Mouse (Mus musculus) ES-E14 (cell line): ENCODE data around the gene Sorcs2. TPM values are rescaled to one million over a fixed set of nuclear protein-coding genes. Genes with fewer than 3 reads are reported as not detected.
"Not testable (repeated sequence)": the region's sequence is repeated elsewhere in the genome, so short reads cannot be mapped to it uniquely, and the experiment has no call there.

Source experiments
- DNase-seq: peaks from one replicate; pipeline ENCODE4 v3.0.0-alpha.2; 2013; ENCODE audit warnings: low read depth, low spot score
- H3K27ac ChIP-seq: 2 replicates; pipeline ENCODE4 v1.5.1; 2012; ENCODE audit warnings: low read depth, mild to moderate bottlenecking, low read length, moderate library complexity, mixed read lengths; ENCODE audit not compliant: poor library complexity, insufficient read depth, severe bottlenecking
- H3K36me3 ChIP-seq: 2 replicates; pipeline ENCODE4 v1.6.1; 2012; ENCODE audit warnings: mild to moderate bottlenecking, low read length, moderate library complexity, mixed read lengths; ENCODE audit not compliant: control insufficient read depth, poor library complexity, insufficient read depth, severe bottlenecking
- H3K4me1 ChIP-seq, 2 experiments: fragments of 150-350 bp in 1 of 2; sonication (generic) in 1 of 2; 2 replicates each; pipeline ENCODE4 v1.6.1; 2012; ENCODE audit warnings: low read length in 2 of 2, mild to moderate bottlenecking in 1 of 2, mixed read lengths in 1 of 2; ENCODE audit not compliant: control insufficient read depth in 2 of 2, insufficient read depth in 2 of 2, poor library complexity in 1 of 2
- H3K4me3 ChIP-seq, 2 experiments: fragments of 150-350 bp in 1 of 2; sonication (generic) in 1 of 2; 2 replicates each; pipeline ENCODE4 v1.5.1; 2012; ENCODE audit warnings: low read length in 2 of 2, low read depth in 1 of 2, mild to moderate bottlenecking in 1 of 2, mixed read lengths in 1 of 2; ENCODE audit not compliant: insufficient read depth in 1 of 2, poor library complexity in 1 of 2, severe bottlenecking in 1 of 2
- H3K9ac ChIP-seq: 2 replicates; pipeline ENCODE4 v1.6.1; 2012; ENCODE audit warnings: low read depth, mild to moderate bottlenecking, low read length, mixed read lengths; ENCODE audit not compliant: poor library complexity, insufficient read depth, severe bottlenecking
- H3K9me3 ChIP-seq: fragments of 150-350 bp; sonication (generic); 2 replicates; pipeline ENCODE4 v1.6.1; 2012; ENCODE audit warnings: low read depth, mild to moderate bottlenecking, low read length; ENCODE audit not compliant: control insufficient read depth, insufficient read depth
- CHD2 ChIP-seq: IDR thresholded peaks from 2 replicates; pipeline ENCODE4 v1.6.1; 2014; ENCODE audit warnings: mild to moderate bottlenecking, low read depth, low read length, inconsistent platforms
- HCFC1 ChIP-seq: IDR thresholded peaks from 2 replicates; pipeline ENCODE4 v1.6.1; 2012; ENCODE audit warnings: low read length, inconsistent platforms, borderline replicate concordance; ENCODE audit not compliant: insufficient read depth
- MAFK ChIP-seq: IDR thresholded peaks from 2 replicates; pipeline ENCODE4 v1.6.1; 2014; ENCODE audit warnings: mild to moderate bottlenecking, low read depth, low read length, inconsistent platforms; ENCODE audit not compliant: insufficient read depth
- ZC3H11A ChIP-seq: IDR thresholded peaks from 2 replicates; pipeline ENCODE4 v1.6.1; 2012; ENCODE audit warnings: low read depth, mild to moderate bottlenecking, inconsistent platforms, low read length, borderline replicate concordance
- ZNF384 ChIP-seq: IDR thresholded peaks from 2 replicates; pipeline ENCODE4 v1.6.1; 2012; ENCODE audit warnings: low read depth, low read length, inconsistent platforms
- in situ Hi-C, 2 experiments: fragments of 600-800 bp; cut with MboI; formaldehyde crosslinking; loops; one replicate each; pipeline ENCODE4 v1.15.1; 2025; ENCODE audit warnings: low sequenced_read_pairs in 2 of 2, inconsistent platforms in 1 of 2; ENCODE audit not compliant: unreplicated experiment in 2 of 2
- total RNA-seq: library from RNA; depleted of rRNA; stranded (reverse); fragments of 300-350 nt; gene quantifications from 2 replicates; pipeline ENCODE4 v1.2.3, GENCODE M21; 2012

Sorcs2 gene
- total RNA-seq, 1 experiment, result 5.4 TPM

DNA sequence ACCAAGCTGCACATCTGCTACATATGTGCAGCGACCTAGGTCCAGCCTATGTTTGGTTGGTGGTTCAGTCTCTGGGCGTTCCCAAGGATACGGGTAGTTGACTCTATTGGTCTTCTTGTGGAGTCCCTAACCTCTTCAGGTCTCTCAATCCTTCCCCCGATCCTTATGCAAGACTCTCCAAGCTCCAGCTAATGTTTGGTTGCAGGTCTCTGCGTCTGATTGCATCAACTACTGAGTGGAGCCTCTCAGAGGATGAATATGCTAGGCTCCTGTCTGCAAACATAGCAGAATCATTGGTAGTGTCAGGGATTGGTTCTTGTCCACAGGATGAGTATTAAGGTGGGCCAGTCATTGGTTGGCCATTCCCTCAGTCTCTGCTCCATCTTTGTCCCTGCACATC is 140.9 kb downstream of the Sorcs2 start:
- no peak for DNase-seq
- H3K4me1 ChIP-seq, result no peaks in the 10 kb centered on the region
- no peaks in the 10 kb centered on the region for H3K9me3 ChIP-seq
- H3K4me3 ChIP-seq, result no peak overlapping the region
- no peak overlapping the region for H3K27ac ChIP-seq
- no peak for TF ChIP-seq MAFK
- no peak for TF ChIP-seq CHD2
- TF ChIP-seq ZNF384, result no peak
- no peak for TF ChIP-seq HCFC1
- no peak for TF ChIP-seq ZC3H11A
- no peaks in the 10 kb centered on the region for H3K36me3 ChIP-seq
- no peak overlapping the region for H3K9ac ChIP-seq
- in situ Hi-C loops, result no loop called here

DNA sequence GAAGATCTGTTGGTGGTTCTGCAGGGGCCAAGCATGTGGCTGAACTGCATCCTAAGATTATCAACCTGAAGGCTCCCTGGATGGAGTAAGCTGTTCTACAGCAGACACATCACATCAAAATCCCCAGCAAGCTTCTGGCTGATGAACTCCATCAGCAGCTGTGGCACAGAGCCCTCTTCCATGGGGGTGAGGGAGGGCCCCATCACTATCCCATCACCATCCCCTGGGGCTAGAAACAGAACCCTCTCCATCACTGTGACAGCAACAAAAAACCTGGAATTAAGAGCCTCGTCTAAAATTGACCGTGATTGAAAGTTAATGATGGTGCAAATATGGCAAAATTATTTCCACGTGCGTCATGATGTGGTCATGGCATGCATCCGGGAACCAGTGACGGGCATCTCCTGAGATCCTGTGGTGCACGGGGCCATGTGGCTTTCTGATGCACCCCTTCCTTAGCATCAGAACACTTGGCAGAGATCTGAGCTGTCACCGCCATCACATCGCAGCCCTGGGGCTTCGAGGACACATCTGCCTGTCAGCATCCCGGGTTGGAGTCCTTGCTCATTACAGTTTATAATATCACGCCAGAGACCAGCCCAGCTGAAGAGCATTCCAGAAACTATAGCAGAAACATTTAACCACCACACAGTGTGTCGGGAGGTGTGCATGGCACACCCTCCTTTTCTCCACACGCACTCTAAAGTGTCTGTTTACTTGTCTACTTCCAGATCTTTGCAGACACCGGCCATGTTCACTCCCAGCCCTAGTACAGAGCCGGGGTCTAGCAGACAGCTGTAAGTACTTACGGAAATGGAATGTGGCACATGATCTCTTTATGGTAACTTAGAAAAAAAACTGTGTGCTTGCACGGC is 143.1 kb downstream of the Sorcs2 start:
- DNase-seq, result no peak
- Histone ChIP-seq H3K9ac (no peak overlapping the region), H3K4me3 (no peak overlapping the region), H3K27ac (no peak overlapping the region), H3K36me3 (no peaks in the 10 kb centered on the region), H3K4me1 (no peaks in the 10 kb centered on the region), H3K9me3 (no peaks in the 10 kb centered on the region)
- TF ChIP-seq MAFK (no peak), HCFC1 (no peak), CHD2 (no peak), ZNF384 (no peak), ZC3H11A (no peak)
- in situ Hi-C loops, result no loop called here

DNA sequence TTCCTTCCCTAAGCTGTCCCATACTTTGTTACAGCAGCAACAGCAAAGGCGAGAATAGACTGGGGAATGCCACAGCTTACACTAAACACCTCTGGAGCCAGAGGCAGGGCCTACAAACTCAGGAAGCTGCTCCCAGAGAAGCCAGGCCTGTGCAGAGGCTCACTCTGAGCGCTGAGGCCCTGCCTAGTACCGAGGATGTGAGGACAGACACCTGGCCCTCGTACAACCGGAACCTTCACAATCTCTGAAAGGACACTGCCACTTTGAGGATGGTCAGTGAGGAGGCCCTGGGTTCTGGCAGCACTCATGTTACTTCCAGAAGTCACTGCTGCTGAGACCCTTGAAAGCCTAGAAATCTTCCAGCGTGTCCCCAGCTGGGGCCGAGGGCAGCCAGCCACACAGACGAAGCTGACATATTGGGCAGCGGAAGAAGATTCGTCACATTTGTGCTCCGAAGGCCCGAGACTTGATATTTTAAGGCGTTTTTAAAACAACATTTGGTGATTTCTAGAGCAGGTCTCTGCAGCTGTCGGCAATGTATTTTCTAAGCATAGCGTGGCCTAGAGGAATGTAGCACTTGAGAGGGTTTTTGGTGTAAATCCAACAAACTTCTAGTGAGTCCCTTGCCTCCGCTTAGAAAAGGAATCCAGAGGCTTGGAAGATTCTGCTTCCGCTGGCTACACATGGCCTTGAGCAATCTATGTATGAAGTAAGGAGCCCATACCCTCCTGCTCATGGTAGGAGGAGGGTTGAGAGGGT is 145.0 kb downstream of the Sorcs2 start:
- Histone ChIP-seq H3K27ac (no peak overlapping the region), H3K9ac (no peak overlapping the region), H3K4me3 (no peak overlapping the region), H3K4me1 (no peaks in the 10 kb centered on the region), H3K36me3 (no peaks in the 10 kb centered on the region), H3K9me3 (no peaks in the 10 kb centered on the region)
- no peak for DNase-seq
- no peak for TF ChIP-seq ZNF384
- no peak for TF ChIP-seq HCFC1
- TF ChIP-seq MAFK, result no peak
- TF ChIP-seq CHD2, result no peak
- no peak for TF ChIP-seq ZC3H11A
- in situ Hi-C loops, result no loop called here

DNA sequence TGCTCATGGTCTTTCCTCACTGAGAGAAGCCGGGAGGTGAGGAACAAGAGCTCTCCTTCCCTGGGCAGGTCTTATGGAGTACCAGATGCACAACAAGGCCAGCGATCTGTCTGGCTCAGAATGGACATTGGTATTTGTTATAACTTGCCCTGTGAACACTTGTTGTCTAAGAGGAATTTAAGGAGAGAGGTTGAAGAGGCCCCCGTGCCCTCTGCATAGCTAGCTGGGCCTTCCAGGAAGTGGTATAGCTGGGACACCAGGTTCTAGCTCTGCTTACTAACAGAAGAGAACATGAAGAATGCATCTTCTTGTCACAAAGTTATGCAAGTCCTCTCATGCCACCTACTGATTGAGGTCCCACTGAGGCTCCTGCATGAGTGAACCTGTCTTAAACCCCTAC is 149.9 kb downstream of the Sorcs2 start:
- Histone ChIP-seq H3K4me3 (no peak overlapping the region), H3K36me3 (no peaks in the 10 kb centered on the region), H3K27ac (no peak overlapping the region), H3K9ac (no peak overlapping the region), H3K4me1 (no peaks in the 10 kb centered on the region), H3K9me3 (no peaks in the 10 kb centered on the region)
- no peak for TF ChIP-seq ZC3H11A
- no peak for TF ChIP-seq CHD2
- no peak for TF ChIP-seq HCFC1
- no peak for TF ChIP-seq MAFK
- TF ChIP-seq ZNF384, result no peak
- in situ Hi-C loops, result no loop called here
- DNase-seq, result no peak

DNA sequence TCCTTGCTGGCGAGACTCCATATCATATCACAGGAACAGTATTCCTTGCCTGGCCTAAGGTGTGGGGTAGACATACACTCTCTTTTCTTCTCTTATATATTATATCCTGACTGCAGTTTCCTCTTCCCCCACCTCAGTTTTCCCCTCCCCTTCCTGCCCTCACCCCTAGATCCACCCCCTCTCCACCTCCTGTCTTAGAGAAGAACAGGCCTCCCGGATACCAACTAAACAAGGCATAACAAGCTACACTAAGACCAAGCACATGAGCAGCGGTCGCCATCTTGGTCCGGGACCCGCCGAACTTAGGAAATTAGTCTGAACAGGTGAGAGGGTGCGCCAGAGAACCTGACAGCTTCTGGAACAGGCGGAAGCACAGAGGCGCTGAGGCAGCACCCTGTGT is 160.4 kb downstream of the Sorcs2 start:
- H3K36me3 ChIP-seq, in situ Hi-C loops, H3K4me1 ChIP-seq, H3K9me3 ChIP-seq: not testable (repeated sequence)
- peak; percentile 37 for DNase-seq
- Histone ChIP-seq H3K4me3 (peak overlapping the region; percentile 64), H3K27ac (0 out of 2 replicates have a peak overlapping the region, but pooled peaks have one; percentile 25), H3K9ac (peak overlapping the region; percentile 67)
